Mouse (Mus musculus) lung, adult 2 months (tissue): Measurements from ENCODE around the gene Gopc. TPM values are rescaled to one million over a fixed set of nuclear protein-coding genes. Genes with fewer than 3 reads are reported as not detected.

Source experiments
- DNase-seq: peaks from one replicate; pipeline ENCODE4 v3.0.0; 2022
- H3K4me1 ChIP-seq: fragments of 200-500 bp; 2 replicates; pipeline ENCODE4 v1.6.1; 2011; ENCODE audit warnings: low read length; ENCODE audit not compliant: control insufficient read depth, insufficient read depth
- H3K4me3 ChIP-seq: fragments of 200-500 bp; replicated peaks from 2 replicates; pipeline ENCODE3; 2011; ENCODE audit warnings: low read depth, mild to moderate bottlenecking, control low read depth, low read length; ENCODE audit errors: extremely low read depth
- CTCF ChIP-seq: fragments of 200-500 bp; IDR thresholded peaks from 2 replicates; pipeline ENCODE4 v1.5.1; 2011; ENCODE audit warnings: mild to moderate bottlenecking, low read length, control low read depth; ENCODE audit not compliant: insufficient read depth
- POLR2A ChIP-seq: fragments of 200-500 bp; IDR thresholded peaks from 2 replicates; pipeline ENCODE4 v1.6.1; 2011; ENCODE audit warnings: low read depth, mild to moderate bottlenecking, control low read depth, low read length, borderline replicate concordance; ENCODE audit errors: extremely low read depth
- WGBS: fragments of 180-500 bp; shearing (Covaris S2); methylation state at CpG from one replicate; pipeline ENCODE4 v1.1.7; 2018; 5-methylcytosine and 5-hydroxymethylcytosine counted together
- polyA plus RNA-seq: library from polyadenylated mRNA; depleted of rRNA; stranded (reverse); fragments of >200 nt; gene quantifications from 2 replicates; pipeline ENCODE4 v1.2.3, GENCODE M21; 2012

Gopc gene
- polyA plus RNA-seq, 1 experiment: 6.4 TPM

DNA sequence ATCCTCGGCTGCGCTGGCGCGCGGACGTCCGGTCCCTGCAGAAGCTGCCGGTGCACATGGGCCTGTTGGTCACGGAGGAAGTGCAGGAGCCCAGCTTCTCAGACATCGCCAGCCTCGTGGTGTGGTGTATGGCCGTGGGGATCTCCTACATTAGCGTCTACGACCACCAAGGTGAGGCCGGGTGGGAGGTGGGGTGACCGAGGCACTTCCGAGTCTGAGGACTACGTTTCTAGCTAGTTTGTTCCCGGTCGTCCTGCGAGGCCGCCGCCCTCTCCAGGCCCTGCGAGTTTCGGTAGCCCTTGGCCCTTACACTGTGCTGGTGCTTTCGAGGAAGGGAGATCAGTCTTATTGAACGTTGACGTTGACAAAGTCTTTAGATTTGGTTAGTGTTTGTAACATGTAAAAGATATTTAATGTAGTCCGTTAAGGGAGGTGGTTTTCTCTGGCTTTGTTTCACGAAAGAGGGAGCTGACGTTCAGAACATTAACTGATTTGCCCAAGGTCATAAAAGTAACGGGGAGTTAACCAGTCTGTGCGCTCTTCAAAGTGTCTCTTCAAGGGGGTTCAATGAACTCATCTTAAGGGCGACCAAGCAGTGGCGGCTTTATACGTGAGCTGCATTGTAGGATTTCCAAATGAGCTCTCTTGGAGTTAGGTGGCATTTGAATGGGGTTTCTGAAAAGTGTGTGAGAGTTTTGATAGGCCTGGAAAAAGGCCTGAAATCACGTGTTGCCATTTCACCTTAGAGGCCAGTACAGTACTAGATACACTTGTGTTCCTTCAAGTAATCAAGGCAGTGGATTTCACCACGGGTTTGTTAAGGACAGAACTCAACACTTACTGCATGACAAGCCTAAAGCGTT is 36.3 kb upstream of the Gopc start:
- 1% methylated on average over 39 of the region's 39 CpGs for WGBS
- TF ChIP-seq CTCF (no peak), POLR2A (no peak)
- DNase-seq: peak; percentile 47
- H3K4me3 ChIP-seq: peak overlapping the region; percentile 83
- H3K4me1 ChIP-seq: peaks cover 11% of the 10 kb centered on the region

DNA sequence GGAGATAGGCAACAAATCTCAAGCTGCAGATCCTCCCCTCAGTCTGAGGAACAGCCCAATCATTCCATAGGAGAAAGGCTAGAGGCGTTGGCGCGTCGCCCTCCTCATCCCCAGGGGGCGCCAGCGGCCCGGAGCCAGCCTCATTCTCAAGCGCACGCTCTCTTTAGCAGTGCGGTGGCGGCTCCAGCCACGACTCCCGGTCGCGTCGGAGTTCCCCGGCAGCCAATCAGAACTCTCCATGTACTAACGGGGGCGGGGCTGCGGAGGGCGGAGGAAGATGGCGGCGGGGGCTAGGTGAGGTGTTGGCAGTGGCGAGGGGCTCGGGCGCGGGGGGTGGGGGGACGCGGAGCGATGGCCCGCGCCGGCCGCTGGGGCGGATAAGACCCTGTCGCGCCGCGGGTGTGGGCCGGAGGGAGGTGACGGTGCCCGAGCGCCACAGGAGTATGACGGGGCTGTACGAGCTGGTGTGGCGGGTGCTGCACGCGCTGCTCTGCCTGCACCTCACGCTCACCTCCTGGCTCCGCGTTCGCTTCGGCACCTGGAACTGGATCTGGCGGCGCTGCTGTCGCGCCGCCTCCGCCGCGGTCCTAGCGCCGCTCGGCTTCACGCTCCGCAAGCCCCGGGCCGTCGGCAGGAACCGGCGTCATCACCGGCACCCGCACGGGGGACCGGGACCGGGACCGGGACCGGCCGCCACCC is 35.5 kb upstream of the Gopc start, which contains the start of gene Nus1:
Gene Nus1 (plus strand): TSS at position 249 of the 699 bp plus-strand sequence.
- under 1% methylated on average over 76 of the region's 79 CpGs for WGBS
- TF ChIP-seq CTCF: peak; percentile 71
- TF ChIP-seq POLR2A: peak; percentile 60

DNA sequence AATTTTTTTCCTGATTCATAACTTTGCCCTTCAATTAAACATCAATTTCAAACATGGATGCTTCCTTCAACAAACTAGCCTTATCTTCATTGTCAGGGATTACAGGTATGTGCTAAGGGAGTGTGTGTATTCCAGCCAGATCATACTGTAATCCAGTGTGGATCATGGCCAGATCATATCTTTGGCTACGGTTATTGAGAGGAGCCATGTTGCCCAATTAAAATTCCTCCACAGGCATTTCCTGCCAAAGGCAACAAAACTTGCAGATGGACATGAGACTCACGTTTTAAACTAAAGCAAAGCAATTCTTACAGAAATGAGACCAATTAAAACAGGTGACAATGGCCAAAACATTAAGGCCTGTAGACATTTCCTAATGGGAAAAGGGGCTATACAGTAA is 34.5 kb upstream of the Gopc start:
- peaks cover 11% of the 10 kb centered on the region for H3K4me1 ChIP-seq
- TF ChIP-seq POLR2A (no peak), CTCF (no peak)
- 11% methylated on average over 2 of the region's 2 CpGs for WGBS
- peak overlapping the region; percentile 17 for H3K4me3 ChIP-seq
- no peak for DNase-seq

More for the DNA sequence above, 35.5 kb upstream of the Gopc start, which contains the start of gene Nus1:
- H3K4me1 ChIP-seq: peaks cover 11% of the 10 kb centered on the region
- peak within 1 kb of the TSS; percentile 83 for H3K4me3 ChIP-seq
- peak; percentile 91 for DNase-seq

DNA sequence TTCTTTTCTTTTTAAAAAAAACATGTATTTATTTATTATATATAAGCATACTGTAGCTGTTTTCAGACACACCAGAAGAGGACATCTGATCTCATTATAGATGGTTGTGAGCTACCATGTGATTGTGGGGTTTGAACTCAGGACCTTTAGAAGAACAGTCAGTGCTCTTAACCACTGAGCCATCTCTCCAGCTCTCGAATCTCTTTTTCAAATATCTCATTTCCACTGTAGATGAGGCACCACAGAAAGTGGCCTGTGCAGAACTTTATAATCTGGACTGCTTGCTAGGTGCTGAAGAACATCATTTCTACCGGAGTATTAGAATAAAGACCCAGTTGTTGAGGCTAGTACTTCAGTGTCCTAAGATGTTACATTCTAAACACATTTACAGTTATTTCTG is 33.1 kb upstream of the Gopc start:
- Histone ChIP-seq H3K4me3 (no peak overlapping the region), H3K4me1 (peaks cover 9% of the 10 kb centered on the region)
- TF ChIP-seq CTCF (no peak), POLR2A (no peak)
- 83% methylated on average over 2 of the region's 2 CpGs for WGBS
- no peak for DNase-seq

DNA sequence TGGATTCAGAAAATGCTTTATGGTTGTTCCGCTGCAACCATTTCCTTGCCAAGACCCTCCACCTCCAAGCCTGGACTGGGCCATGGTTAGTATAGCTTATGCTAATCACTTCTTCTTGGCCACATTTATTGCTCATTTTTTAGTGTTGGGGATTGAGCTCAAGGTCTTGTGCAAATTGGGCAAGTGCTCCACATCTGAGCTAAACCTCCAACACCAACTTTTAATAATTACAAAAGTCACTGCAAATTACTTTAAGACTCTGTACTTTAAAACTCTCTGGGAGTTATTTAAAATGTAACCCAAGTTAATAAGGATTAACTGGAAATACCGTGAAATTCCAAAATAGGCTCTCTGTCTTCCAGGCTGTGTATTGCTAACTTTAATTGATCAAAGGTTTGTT is 25.6 kb upstream of the Gopc start:
- TF ChIP-seq POLR2A (no peak), CTCF (no peak)
- WGBS: 92% methylated on average over 2 of the region's 2 CpGs
- no peak overlapping the region for H3K4me3 ChIP-seq
- H3K4me1 ChIP-seq: no peaks in the 10 kb centered on the region
- DNase-seq: no peak

DNA sequence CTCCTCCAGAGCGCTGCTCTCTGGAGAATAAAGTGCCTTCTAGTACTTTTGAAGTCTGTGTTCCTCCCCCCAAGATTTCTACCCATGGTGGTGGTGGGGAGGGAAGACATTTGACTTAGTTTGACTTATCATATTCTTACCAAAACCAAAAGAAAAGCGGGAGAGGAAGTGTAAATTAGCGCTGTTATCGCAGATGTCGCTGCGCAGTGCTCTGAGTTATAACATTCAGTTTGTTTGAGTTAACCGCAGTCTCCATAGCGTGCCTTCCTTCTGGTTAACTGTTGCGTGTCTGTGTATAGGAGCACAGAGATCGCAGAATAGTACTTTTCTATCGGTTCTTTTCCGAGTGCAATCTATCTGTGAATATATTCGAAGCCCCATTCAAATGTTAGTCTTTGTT is 23.2 kb upstream of the Gopc start:
- Histone ChIP-seq H3K4me3 (no peak overlapping the region), H3K4me1 (no peaks in the 10 kb centered on the region)
- DNase-seq: no peak
- no peak for TF ChIP-seq POLR2A
- TF ChIP-seq CTCF: no peak
- WGBS: 84% methylated on average over 13 of the region's 13 CpGs

DNA sequence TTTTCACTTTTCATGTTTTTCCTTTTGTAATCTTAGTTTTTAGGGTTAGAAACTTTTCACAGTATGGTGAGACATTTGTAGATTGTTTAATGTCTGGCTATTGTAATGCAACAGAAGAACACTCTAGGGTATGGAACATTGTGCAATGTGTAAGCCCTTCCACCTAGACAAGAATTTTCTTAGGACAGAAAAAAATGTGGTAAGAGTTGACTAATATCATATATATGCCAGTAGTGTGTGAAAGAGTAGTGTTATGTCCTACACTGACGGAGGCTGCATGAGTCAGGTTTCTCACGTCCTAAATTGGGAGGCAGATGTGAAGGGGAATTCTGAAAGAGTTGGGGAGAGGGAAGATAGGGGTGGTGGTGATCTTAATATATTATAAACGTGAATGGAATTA is 17.8 kb upstream of the Gopc start:
- DNase-seq: no peak
- no peak overlapping the region for H3K4me3 ChIP-seq
- WGBS: 41% methylated on average over 3 of the region's 3 CpGs
- no peaks in the 10 kb centered on the region for H3K4me1 ChIP-seq
- TF ChIP-seq CTCF: no peak
- TF ChIP-seq POLR2A: no peak

DNA sequence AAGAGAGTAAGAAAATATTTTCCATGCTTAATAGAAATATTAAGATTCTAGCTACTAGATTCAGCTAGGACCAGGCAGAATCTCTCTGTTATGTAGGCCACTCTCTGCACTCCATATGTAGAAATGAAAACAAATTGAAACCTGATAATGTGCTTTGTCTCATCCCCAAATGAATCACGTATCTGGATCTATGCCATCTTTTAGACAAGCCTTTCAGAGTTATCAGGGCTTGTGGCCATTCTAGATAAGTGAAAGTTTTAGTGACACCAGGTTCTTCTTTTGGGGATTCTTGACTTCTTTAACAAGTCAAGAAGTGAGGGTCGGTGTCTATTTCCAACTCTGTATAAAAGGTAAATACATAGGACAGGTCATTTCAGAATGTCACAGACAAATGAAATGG is 16.8 kb upstream of the Gopc start:
- 61% methylated on average over 2 of the region's 2 CpGs for whole genome bisulfite sequencing
- Histone ChIP-seq H3K4me3 (no peak overlapping the region), H3K4me1 (no peaks in the 10 kb centered on the region)
- no peak for DNase-seq
- no peak for TF ChIP-seq POLR2A
- no peak for TF ChIP-seq CTCF

DNA sequence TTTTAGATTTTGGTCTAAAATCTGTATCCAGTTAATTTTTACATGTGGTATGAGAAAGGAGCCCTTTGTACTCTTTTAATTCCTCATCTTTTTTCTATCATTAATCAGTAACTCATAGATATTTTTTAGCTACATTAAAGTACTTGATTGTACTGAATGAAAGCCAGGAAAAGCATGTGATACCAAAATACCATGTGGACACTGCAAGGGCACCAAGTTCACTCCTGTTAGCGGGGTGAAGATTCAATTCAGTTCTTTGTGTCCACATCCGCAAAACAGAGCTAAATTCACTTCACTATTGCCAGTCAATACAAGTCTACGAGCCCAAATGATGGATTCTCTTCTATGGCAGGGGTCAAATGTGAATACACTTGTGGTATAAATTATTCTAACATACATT is 14.7 kb upstream of the Gopc start:
- Histone ChIP-seq H3K4me3 (no peak overlapping the region), H3K4me1 (no peaks in the 10 kb centered on the region)
- WGBS: 86% methylated on average over 3 of the region's 3 CpGs
- TF ChIP-seq POLR2A (no peak), CTCF (no peak)
- DNase-seq: no peak

DNA sequence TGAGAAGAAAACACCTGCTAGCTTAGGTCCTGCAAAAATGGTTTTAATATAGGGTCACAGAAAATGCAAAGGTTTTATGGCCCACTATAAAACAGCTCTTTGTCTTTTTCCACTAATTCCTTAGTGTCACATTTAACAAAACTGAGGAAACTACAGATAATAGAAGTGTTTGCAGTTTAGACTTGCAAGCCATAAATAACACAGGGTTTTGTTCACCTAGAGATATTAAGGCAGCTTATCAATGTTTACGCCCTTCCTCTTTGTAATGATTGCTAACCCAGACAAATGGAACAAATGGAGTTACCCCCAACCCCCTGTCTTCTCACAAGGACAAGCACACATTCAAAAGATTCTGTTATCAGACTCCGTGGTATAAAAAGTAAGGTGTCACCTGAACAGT is 9.3 kb upstream of the Gopc start:
- WGBS: 65% methylated on average over 2 of the region's 2 CpGs
- Histone ChIP-seq H3K4me1 (no peaks in the 10 kb centered on the region), H3K4me3 (no peak overlapping the region)
- no peak for TF ChIP-seq POLR2A
- no peak for TF ChIP-seq CTCF
- no peak for DNase-seq
